Mouse (Mus musculus): ENCODE data around the gene Polr2g. TPM values are rescaled to one million over a fixed set of nuclear protein-coding genes. Genes with fewer than 3 reads are reported as not detected.

Gene Polr2g
- total and polyA plus RNA-seq, 3 experiments, result 181 to 188 TPM; not detected in 1

GRCm38 (mm10) chr19:8772996-8773395 is 25.4 kb downstream of the Polr2g start:
- no peak for TF ChIP-seq MEF2A (IDR thresholded peaks at IDR 0.05; ENCODE audit: extremely low read depth, insufficient replicate concordance, low read depth, low read length, poor library complexity, severe bottlenecking)
- TF ChIP-seq ETS1 (IDR thresholded peaks at IDR 0.05; ENCODE audit: low read depth, low read length), result peak; percentile 78
- peak; percentile 91 for TF ChIP-seq TAL1 (IDR thresholded peaks at IDR 0.05; ENCODE audit: low read length)
- TF ChIP-seq MXI1 (IDR thresholded peaks at IDR 0.05; ENCODE audit: low read depth, low read length), result peak; percentile 84
- TF ChIP-seq RAD21 (IDR thresholded peaks at IDR 0.05; ENCODE audit: low read depth, low read length), result no peak
- no peak for TF ChIP-seq ZC3H11A (IDR thresholded peaks at IDR 0.05; ENCODE audit: low read depth, low read length)
- TF ChIP-seq ZMIZ1 (IDR thresholded peaks at IDR 0.05; ENCODE audit: low read depth, low read length), result no peak; the same call in 1 of the 2 replicates
- TF ChIP-seq ZKSCAN1 (IDR thresholded peaks at IDR 0.05; ENCODE audit: low read depth, low read length), result no peak
- peak; percentile 79; the same call in 1 of the 2 replicates for TF ChIP-seq MYC (IDR thresholded peaks at IDR 0.05; ENCODE audit: low read depth, low read length)
- no peak for TF ChIP-seq USF1 (IDR thresholded peaks at IDR 0.05; ENCODE audit: low read depth, low read length)
- no peak for TF ChIP-seq SMC3 (IDR thresholded peaks at IDR 0.05; ENCODE audit: low read depth, low read length)
- no peak for TF ChIP-seq TBP (IDR thresholded peaks at IDR 0.05; ENCODE audit: low read depth, low read length)
- TF ChIP-seq POLR2A (IDR thresholded peaks at IDR 0.05; ENCODE audit: control insufficient read depth in 1 of 2, insufficient read depth in 1 of 2, low read depth in 1 of 2, low read length in 2 of 2, poor library complexity in 1 of 2), result peak in 1 of 2 experiments; percentile 51; a peak in 2 of 4 replicates
- peak; percentile 87 for TF ChIP-seq GATA1 (IDR thresholded peaks at IDR 0.05; ENCODE audit: low read depth, low read length)
- no peak for TF ChIP-seq MAX (IDR thresholded peaks at IDR 0.05; ENCODE audit: low read length)
- TF ChIP-seq CTCF (IDR thresholded peaks at IDR 0.05 in 2 of 3, conservative IDR thresholded peaks at IDR 0.05 in 1 of 3; ENCODE audit: control insufficient read depth in 1 of 3, insufficient read depth in 1 of 3, low read depth in 2 of 3, low read length in 3 of 3, poor library complexity in 1 of 3, severe bottlenecking in 1 of 3), result no peak
- no peak for TF ChIP-seq NELFE (IDR thresholded peaks at IDR 0.05; ENCODE audit: low read depth, low read length)
- no peak for TF ChIP-seq MAZ (IDR thresholded peaks at IDR 0.05; ENCODE audit: low read depth, low read length)
- TF ChIP-seq POLR2AphosphoS2 (IDR thresholded peaks at IDR 0.05; ENCODE audit: low read length), result peak; percentile 82
- peak; percentile 53 to 61; a peak in 3 of 4 replicates for TF ChIP-seq EP300 (IDR thresholded peaks at IDR 0.05; ENCODE audit: low read depth in 1 of 2, low read length in 2 of 2)
- no peak for TF ChIP-seq CHD2 (IDR thresholded peaks at IDR 0.05; ENCODE audit: low read length)
- no peak for TF ChIP-seq CHD1 (IDR thresholded peaks at IDR 0.05; ENCODE audit: low read depth, low read length)
- TF ChIP-seq MAFK (IDR thresholded peaks at IDR 0.05; ENCODE audit: borderline replicate concordance, low read depth, low read length), result no peak
- TF ChIP-seq NRF1 (IDR thresholded peaks at IDR 0.05; ENCODE audit: insufficient read depth, low read depth, low read length, poor library complexity, severe bottlenecking), result 0 out of 2 replicates have a peak, but pooled peaks have one; percentile 21
- no peak for TF ChIP-seq JUND (IDR thresholded peaks at IDR 0.05; ENCODE audit: low read depth, low read length)
- peak; percentile 54; the same call in 1 of the 2 replicates for TF ChIP-seq HCFC1 (IDR thresholded peaks at IDR 0.05; ENCODE audit: low read depth, low read length)
- TF ChIP-seq RCOR1 (IDR thresholded peaks at IDR 0.05; ENCODE audit: low read depth, low read length), result no peak
- TF ChIP-seq TCF12 (IDR thresholded peaks at IDR 0.05; ENCODE audit: low read depth, low read length), result peak; percentile 68
- no peak for TF ChIP-seq GABPA (IDR thresholded peaks at IDR 0.05; ENCODE audit: low read depth, low read length)
- no peak for TF ChIP-seq MYB (IDR thresholded peaks at IDR 0.05; ENCODE audit: low read depth, low read length)
- TF ChIP-seq ZNF384 (IDR thresholded peaks at IDR 0.05; ENCODE audit: low read depth, low read length), result no peak
- TF ChIP-seq SIN3A (IDR thresholded peaks at IDR 0.05; ENCODE audit: low read length), result peak; percentile 84
- no peak for TF ChIP-seq UBTF (IDR thresholded peaks at IDR 0.05; ENCODE audit: borderline replicate concordance, insufficient read depth, low read depth, low read length)
- 0 out of 2 replicates have a peak, but pooled peaks have one; percentile 25 for TF ChIP-seq POLR2AphosphoS5 (IDR thresholded peaks at IDR 0.05; ENCODE audit: borderline replicate concordance, low read depth, low read length)
- no peak for TF ChIP-seq BHLHE40 (IDR thresholded peaks at IDR 0.05; ENCODE audit: borderline replicate concordance, low read depth, low read length)
- H3K27me3 ChIP-seq (ENCODE audit: control insufficient read depth in 1 of 2, insufficient read depth in 2 of 2, low read length in 2 of 2), result no peaks in the 10 kb centered on the region
- H3K9ac ChIP-seq (ENCODE audit: control insufficient read depth, low read depth, low read length, poor library complexity, severe bottlenecking), result peak overlapping the region; percentile 99
- H3K4me1 ChIP-seq (ENCODE audit: control insufficient read depth in 1 of 2, insufficient read depth in 2 of 2, low read length in 2 of 2), result peaks cover 0 to 14% of the 10 kb centered on the region in 2 experiments; a peak in 2 of 4 replicates
- H3K9me3 ChIP-seq (replicated peaks; ENCODE audit: insufficient read depth, low read length), result no peaks in the 10 kb centered on the region
- peaks cover 14 to 19% of the 10 kb centered on the region in 2 experiments for H3K36me3 ChIP-seq (ENCODE audit: control insufficient read depth in 1 of 2, insufficient read depth in 2 of 2, low read length in 2 of 2)
- peak overlapping the region; percentile 95 for H3K27ac ChIP-seq (ENCODE audit: control insufficient read depth, low read depth, low read length)
- DNase-seq (ENCODE audit: low read depth, low spot score), result peak; percentile 85
- peaks cover 21% of the 10 kb centered on the region for H3K79me2 ChIP-seq (ENCODE audit: control insufficient read depth, insufficient read depth, low read length, poor library complexity)
- H3K4me3 ChIP-seq (ENCODE audit: control insufficient read depth in 1 of 2, insufficient read depth in 1 of 2, low read depth in 2 of 2, low read length in 2 of 2), result peak overlapping the region; percentile 73 to 84
